Mouse (Mus musculus): ENCODE measurements at regions not wholly inside any gene's neighbourhood (a gene's known extent, or its start where the extent isn't known, plus 50 kb on each side); places are given as distances from the start of the nearest gene placed in this dataset.

DNA sequence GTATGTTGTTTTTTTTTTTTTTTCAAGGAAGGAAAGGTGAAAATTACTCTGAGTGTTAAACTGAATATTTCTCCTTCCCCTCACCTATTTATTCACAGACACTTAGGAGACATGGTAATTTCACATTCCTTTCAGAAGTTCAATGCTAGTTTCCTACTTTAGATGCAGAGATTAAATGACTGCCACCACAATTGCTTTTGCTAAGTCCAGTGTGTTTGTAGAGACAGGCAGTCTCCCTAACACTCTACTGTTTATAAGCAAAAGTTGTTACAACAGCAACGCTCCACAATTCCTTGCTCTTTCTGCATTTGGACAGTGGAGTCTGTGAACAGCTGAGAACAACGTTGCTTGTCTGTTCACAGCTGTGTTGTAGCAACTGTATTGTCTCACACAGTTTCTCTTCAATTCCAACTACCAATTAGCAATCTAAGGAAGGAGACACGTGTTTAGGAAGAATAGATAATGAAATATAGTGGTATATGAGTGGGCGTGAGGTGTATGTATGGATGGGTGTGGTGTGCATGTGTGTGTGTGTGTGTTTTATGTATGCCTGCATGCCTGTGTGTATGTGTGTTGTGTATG lies 179.7 kb upstream of the Stac start:
- H3K9ac ChIP-seq (ENCODE audit: insufficient read depth, low read depth) = no peak overlapping the region
- no peak overlapping the region for H3K27ac ChIP-seq (ENCODE audit: insufficient read depth, low read depth)
- no peaks in the 10 kb centered on the region for H3K4me1 ChIP-seq (ENCODE audit: control insufficient read depth in 1 of 2, insufficient read depth in 2 of 2)
- no peak overlapping the region for H3K4me2 ChIP-seq (ENCODE audit: insufficient read depth, low read depth, poor library complexity, severe bottlenecking)
- TF ChIP-seq ZMIZ1 (IDR thresholded peaks at IDR 0.05; ENCODE audit: low read depth, low read length) (no peak), JUND (conservative IDR thresholded peaks at IDR 0.05; ENCODE audit: low read depth, low read length) (no peak), KAT2A (IDR thresholded peaks at IDR 0.05; ENCODE audit: insufficient replicate concordance, low read length) (no peak), NELFE (IDR thresholded peaks at IDR 0.05; ENCODE audit: low read depth, low read length) (no peak), NRF1 (IDR thresholded peaks at IDR 0.05; ENCODE audit: low read depth, low read length) (no peak), UBTF (IDR thresholded peaks at IDR 0.05; ENCODE audit: low read depth, low read length) (no peak), MXI1 (IDR thresholded peaks at IDR 0.05; ENCODE audit: low read depth, low read length) (no peak), JUN (IDR thresholded peaks at IDR 0.05; ENCODE audit: insufficient read depth, low read depth, low read length) (no peak), MEF2A (IDR thresholded peaks at IDR 0.05; ENCODE audit: borderline replicate concordance, low read depth, low read length) (no peak)
- H3K79me2 ChIP-seq (replicated peaks; ENCODE audit: control insufficient read depth, extremely low read depth, insufficient read depth, poor library complexity, severe bottlenecking) = no peaks in the 10 kb centered on the region
- no peak for DNase-seq (ENCODE audit: extremely low read depth)
- peaks cover 76% of the 10 kb centered on the region for H3K9me3 ChIP-seq (replicated peaks; ENCODE audit: low read length)
- no peaks in the 10 kb centered on the region for H3K36me3 ChIP-seq (replicated peaks in 1 of 2; ENCODE audit: control insufficient read depth in 1 of 2, insufficient read depth in 1 of 2, low read length in 1 of 2)
- H3K4me3 ChIP-seq (replicated peaks in 1 of 3; ENCODE audit: low read depth in 2 of 3, low read length in 2 of 3, poor library complexity in 1 of 3) = no peak overlapping the region
- no peaks in the 10 kb centered on the region for H3K27me3 ChIP-seq (replicated peaks)
- dilution Hi-C loops (cut with MboI; ENCODE audit: extremely low pct_ligation_motif_present, extremely low pct_unique_long_range_greater_than_20kb, low sequenced_read_pairs) = no loop called here
- in situ Hi-C loops (cut with MboI; ENCODE audit: low pct_ligation_motif_present, low pct_unique_long_range_greater_than_20kb, low sequenced_read_pairs) = no loop called here

- H3K79me2 ChIP-seq (replicated peaks; ENCODE audit: control insufficient read depth, extremely low read depth, insufficient read depth, poor library complexity, severe bottlenecking) = no peaks in the 10 kb centered on the region
- in situ Hi-C loops (cut with MboI; ENCODE audit: low pct_ligation_motif_present, low pct_unique_long_range_greater_than_20kb, low sequenced_read_pairs) = no loop called here
- dilution Hi-C loops (cut with MboI; ENCODE audit: extremely low pct_ligation_motif_present, extremely low pct_unique_long_range_greater_than_20kb, low sequenced_read_pairs) = no loop called here
- no peak for DNase-seq (ENCODE audit: extremely low read depth)
- no peaks in the 10 kb centered on the region for H3K4me1 ChIP-seq (ENCODE audit: control insufficient read depth in 1 of 2, insufficient read depth in 2 of 2)
- TF ChIP-seq PAX5 (IDR thresholded peaks at IDR 0.05; ENCODE audit: low read length) (no peak), ETS1 (conservative IDR thresholded peaks at IDR 0.05; ENCODE audit: low read depth, low read length) (no peak), ZNF384 (IDR thresholded peaks at IDR 0.05; ENCODE audit: low read depth, low read length) (no peak), NRF1 (IDR thresholded peaks at IDR 0.05; ENCODE audit: low read depth, low read length) (no peak), POLR2AphosphoS2 (IDR thresholded peaks at IDR 0.05; ENCODE audit: low read depth, low read length) (no peak), MXI1 (IDR thresholded peaks at IDR 0.05; ENCODE audit: low read depth, low read length) (no peak), NELFE (IDR thresholded peaks at IDR 0.05; ENCODE audit: low read depth, low read length) (no peak), ELF1 (IDR thresholded peaks at IDR 0.05; ENCODE audit: low read depth, low read length) (no peak), SIN3A (IDR thresholded peaks at IDR 0.05; ENCODE audit: low read length) (no peak), SMC3 (IDR thresholded peaks at IDR 0.05; ENCODE audit: low read depth, low read length) (no peak), MEF2A (IDR thresholded peaks at IDR 0.05; ENCODE audit: borderline replicate concordance, low read depth, low read length) (no peak), CHD1 (IDR thresholded peaks at IDR 0.05; ENCODE audit: low read depth, low read length) (no peak), MAFK (IDR thresholded peaks at IDR 0.05; ENCODE audit: insufficient replicate concordance, low read length) (no peak), ZC3H11A (IDR thresholded peaks at IDR 0.05; ENCODE audit: low read depth, low read length) (no peak)
- H3K27ac ChIP-seq (ENCODE audit: insufficient read depth, low read depth) = no peak overlapping the region
- peaks cover 55% of the 10 kb centered on the region for H3K9me3 ChIP-seq (replicated peaks; ENCODE audit: low read length)
- H3K27me3 ChIP-seq (replicated peaks) = no peaks in the 10 kb centered on the region
- H3K9ac ChIP-seq (ENCODE audit: insufficient read depth, low read depth) = no peak overlapping the region
- no peak overlapping the region for H3K4me3 ChIP-seq (replicated peaks in 1 of 3; ENCODE audit: low read depth in 2 of 3, low read length in 2 of 3, poor library complexity in 1 of 3)
- H3K36me3 ChIP-seq (replicated peaks in 1 of 2; ENCODE audit: control insufficient read depth in 1 of 2, insufficient read depth in 1 of 2, low read length in 1 of 2) = no peaks in the 10 kb centered on the region
- no peak overlapping the region for H3K4me2 ChIP-seq (ENCODE audit: insufficient read depth, low read depth, poor library complexity, severe bottlenecking)
Observed at GRCm38 (mm10) chr9:111858051-111858450, 167.9 kb upstream of the Stac start.
